9 mouse cellular contexts compared by ENCODE assay signal in the genomic region with DNA sequence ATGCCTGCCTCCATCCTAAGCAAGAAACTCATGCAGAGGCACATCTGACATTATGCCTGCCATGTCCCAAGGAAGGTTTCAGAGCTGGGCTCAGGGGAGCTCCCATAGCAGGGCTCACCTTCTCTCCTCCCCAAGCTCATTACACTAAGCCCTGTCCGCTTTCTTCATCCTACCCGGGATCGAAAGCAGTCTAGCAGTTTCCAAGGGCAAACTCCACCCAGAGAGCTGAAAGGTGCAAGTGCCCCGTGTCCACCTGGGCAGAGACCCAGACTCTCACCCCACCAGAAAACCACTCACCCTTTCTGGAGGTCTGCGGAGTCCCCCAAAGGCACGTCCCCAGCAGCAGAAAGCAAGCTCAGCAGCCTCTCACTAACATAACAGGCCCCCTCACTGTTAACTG. TPM values are rescaled to one million over a fixed set of nuclear protein-coding genes. Genes with fewer than 3 reads are reported as not detected.
DNase-seq lines count a peak whose midpoint lies in the region; ATAC-seq lines count a peak whose summit lies in the region.
"Had no signal": no experiment of that assay in that cellular context is flagged by ENCODE, and none has a peak within 500 bp of the region (broad histone marks: within the 10 kb centered on the region; RNA-seq: fewer than 3 reads in every experiment).

No protein-coding gene starts in this region.

- H3K36me3 ChIP-seq in lung, embryonic 15.5 days = peaks cover 11% of the 10 kb centered on the region
- 0 out of 2 replicates have a peak, but pooled peaks cover 6% of the 10 kb centered on the region for H3K36me3 ChIP-seq in hindbrain, embryonic 12.5 days
- H3K36me3 ChIP-seq in liver, embryonic 12.5 days = peaks cover 27% of the 10 kb centered on the region
- H3K36me3 ChIP-seq in stomach, embryonic 16.5 days (ENCODE audit: control insufficient read depth, insufficient read depth, low read length) = peaks cover 5% of the 10 kb centered on the region; the same call in 1 of the 2 replicates

- ATAC-seq in lung, embryonic 15.5 days (ENCODE audit: borderline replicate concordance, extremely low read depth, low FRiP score, low TSS enrichment) = no peak
- ATAC-seq in hindbrain, embryonic 12.5 days (ENCODE audit: low FRiP score) = no peak
- ATAC-seq in liver, embryonic 12.5 days = no peak
- ATAC-seq in stomach, embryonic 16.5 days (ENCODE audit: insufficient read depth, low FRiP score) = no peak
- ATAC-seq: Patski had no signal

- DNase-seq in lung, postnatal 36 days = no peak
- no peak for DNase-seq in right cerebral cortex, postnatal 4 days
- no peak for DNase-seq in heart, adult 9 months (ENCODE audit: low spot score in 2 of 2)
- DNase-seq: thymus, adult 2 months had no signal

- peak overlapping the region; percentile 66 for H3K4me3 ChIP-seq in lung, embryonic 15.5 days
- peak overlapping the region; percentile 99 for H3K4me3 ChIP-seq in hindbrain, embryonic 12.5 days
- H3K4me3 ChIP-seq in liver, embryonic 12.5 days = peak overlapping the region; percentile 94; the same call in 1 of the 2 replicates
- no peak overlapping the region for H3K4me3 ChIP-seq in stomach, embryonic 16.5 days (replicated peaks; ENCODE audit: low read length)

- peak overlapping the region; percentile 32; the same call in 1 of the 2 replicates for H3K9ac ChIP-seq in lung, embryonic 15.5 days
- peak overlapping the region; percentile 97 for H3K9ac ChIP-seq in hindbrain, embryonic 12.5 days
- peak overlapping the region; percentile 4; the same call in 1 of the 2 replicates for H3K9ac ChIP-seq in liver, embryonic 12.5 days
- peak overlapping the region; percentile 92 for H3K9ac ChIP-seq in stomach, embryonic 16.5 days (ENCODE audit: low read length)

- no peaks in the 10 kb centered on the region for H3K9me3 ChIP-seq in lung, embryonic 15.5 days
- H3K9me3 ChIP-seq in hindbrain, embryonic 12.5 days (replicated peaks) = no peaks in the 10 kb centered on the region
- H3K9me3 ChIP-seq in liver, embryonic 12.5 days (replicated peaks) = no peaks in the 10 kb centered on the region
- H3K9me3 ChIP-seq in stomach, embryonic 16.5 days (replicated peaks; ENCODE audit: control insufficient read depth, low read length) = no peaks in the 10 kb centered on the region

- no peaks in the 10 kb centered on the region for H3K27me3 ChIP-seq in lung, embryonic 15.5 days
- no peaks in the 10 kb centered on the region for H3K27me3 ChIP-seq in hindbrain, embryonic 12.5 days
- H3K27me3 ChIP-seq in liver, embryonic 12.5 days (replicated peaks) = no peaks in the 10 kb centered on the region
- no peaks in the 10 kb centered on the region for H3K27me3 ChIP-seq in stomach, embryonic 16.5 days (ENCODE audit: control insufficient read depth, insufficient read depth, low read length)
- H3K27me3 ChIP-seq: Patski had no signal

- H3K4me1 ChIP-seq in lung, embryonic 15.5 days = peaks cover 52% of the 10 kb centered on the region
- H3K4me1 ChIP-seq in hindbrain, embryonic 12.5 days = peaks cover 64% of the 10 kb centered on the region
- H3K4me1 ChIP-seq in liver, embryonic 12.5 days = peaks cover 75% of the 10 kb centered on the region
- H3K4me1 ChIP-seq in stomach, embryonic 16.5 days (ENCODE audit: control insufficient read depth, insufficient read depth, low read length) = peaks cover 50% of the 10 kb centered on the region

- 80% methylated on average over 6 of the region's 6 CpGs for WGBS in lung, embryonic 15.5 days
- WGBS in hindbrain, embryonic 12.5 days = 86% methylated on average over 6 of the region's 6 CpGs
- 89% methylated on average over 6 of the region's 6 CpGs for WGBS in liver, embryonic 12.5 days (ENCODE audit: insufficient replicate concordance)
- WGBS in stomach, embryonic 16.5 days = 75% methylated on average over 6 of the region's 6 CpGs

- H3K4me2 ChIP-seq in lung, embryonic 15.5 days = peak overlapping the region; percentile 77
- H3K4me2 ChIP-seq in hindbrain, embryonic 12.5 days (replicated peaks) = peak overlapping the region; percentile 94
- peak overlapping the region; percentile 97 for H3K4me2 ChIP-seq in liver, embryonic 12.5 days
- H3K4me2 ChIP-seq in stomach, embryonic 16.5 days (ENCODE audit: low read depth, low read length) = peak overlapping the region; percentile 90

- H3K27ac ChIP-seq in lung, embryonic 15.5 days = no peak overlapping the region
- H3K27ac ChIP-seq in hindbrain, embryonic 12.5 days = no peak overlapping the region
- H3K27ac ChIP-seq in liver, embryonic 12.5 days = no peak overlapping the region
- H3K27ac ChIP-seq in stomach, embryonic 16.5 days (ENCODE audit: low read length) = no peak overlapping the region

RNA-seq across cellular contexts. Expression of gene Nsun2, which starts 2.6 kb away (rescaled TPM):
- 112 and 113 TPM in 2 replicates for polyA plus RNA-seq in lung, embryonic 15.5 days (2015; fragmentation: Nextera tagmentation; extraction: Ambion mirVana)
- polyA plus RNA-seq in hindbrain, embryonic 12.5 days (2016; fragmentation: Nextera tagmentation; extraction: Ambion mirVana) = 91.8 and 98.4 TPM in 2 replicates
- 184 and 189 TPM in 2 replicates for polyA plus RNA-seq in liver, embryonic 12.5 days (2016; fragmentation: Nextera tagmentation; extraction: Ambion mirVana)
- 108 and 114 TPM in 2 replicates for polyA plus RNA-seq in stomach, embryonic 16.5 days (2015; fragmentation: Nextera tagmentation; extraction: Ambion mirVana)

RNA-seq across cellular contexts. Expression of gene Tent4a, which starts 3.5 kb away (rescaled TPM):
- polyA plus RNA-seq in lung, embryonic 15.5 days (2015; fragmentation: Nextera tagmentation; extraction: Ambion mirVana) = 5.3 and 5.7 TPM in 2 replicates
- 5.9 and 8.4 TPM in 2 replicates for polyA plus RNA-seq in hindbrain, embryonic 12.5 days (2016; fragmentation: Nextera tagmentation; extraction: Ambion mirVana)
- polyA plus RNA-seq in liver, embryonic 12.5 days (2016; fragmentation: Nextera tagmentation; extraction: Ambion mirVana) = 2.9 and 3.0 TPM in 2 replicates
- 4.3 and 4.8 TPM in 2 replicates for polyA plus RNA-seq in stomach, embryonic 16.5 days (2015; fragmentation: Nextera tagmentation; extraction: Ambion mirVana)

Comparison
In these comparisons a context has a peak if more than half of its experiments do, and no peak if none do; other contexts are left out.
1. H3K9ac ChIP-seq: peak in every context shown above with its lines; median percentile 97 in hindbrain, embryonic 12.5 days; 92 in stomach, embryonic 16.5 days; 32 in lung, embryonic 15.5 days; 4 in liver, embryonic 12.5 days.